Mouse (Mus musculus): ENCODE results near the gene Plcd3.

Gene Plcd3

GRCm38 (mm10) chr11:103020713-103021335, 80.6 kb downstream of the Plcd3 start:
- DNase-seq (ENCODE audit: low spot score in 2 of 2): no peak
